Mouse (Mus musculus): ENCODE data around the gene Hoxb3. TPM values are rescaled to one million over a fixed set of nuclear protein-coding genes. Genes with fewer than 3 reads are reported as not detected.

The Hoxb3 gene
- total and polyA plus RNA-seq, 3 experiments: not detected

GRCm38 (mm10) chr11:96290705-96291355 lies 32.3 kb upstream of the Hoxb3 start:
- H3K79me2 ChIP-seq (ENCODE audit: control insufficient read depth, insufficient read depth, low read length, poor library complexity): no peaks in the 10 kb centered on the region
- H3K9me3 ChIP-seq (replicated peaks; ENCODE audit: insufficient read depth, low read length): no peaks in the 10 kb centered on the region
- H3K9ac ChIP-seq (ENCODE audit: control insufficient read depth, low read depth, low read length, poor library complexity, severe bottlenecking): no peak overlapping the region
- DNase-seq (ENCODE audit: low read depth, low spot score): no peak
- H3K27ac ChIP-seq (ENCODE audit: control insufficient read depth, low read depth, low read length): no peak overlapping the region
- H3K27me3 ChIP-seq (ENCODE audit: control insufficient read depth in 1 of 2, insufficient read depth in 2 of 2, low read length in 2 of 2): peaks cover 9% of the 10 kb centered on the region in 2 experiments
- H3K36me3 ChIP-seq (ENCODE audit: control insufficient read depth in 1 of 2, insufficient read depth in 2 of 2, low read length in 2 of 2): no peaks in the 10 kb centered on the region
- H3K4me1 ChIP-seq (ENCODE audit: control insufficient read depth in 1 of 2, insufficient read depth in 2 of 2, low read length in 2 of 2): 0 out of 4 replicates have a peak, but pooled peaks cover 0 to 4% of the 10 kb centered on the region in 2 experiments
- no peak for TF ChIP-seq E2F4 (IDR thresholded peaks at IDR 0.05; ENCODE audit: borderline replicate concordance, low read depth, low read length)
- TF ChIP-seq CHD1 (IDR thresholded peaks at IDR 0.05; ENCODE audit: low read depth, low read length): no peak
- no peak for TF ChIP-seq ZNF384 (IDR thresholded peaks at IDR 0.05; ENCODE audit: low read depth, low read length)
- TF ChIP-seq ELF1 (IDR thresholded peaks at IDR 0.05; ENCODE audit: low read depth, low read length): no peak
- TF ChIP-seq ZMIZ1 (IDR thresholded peaks at IDR 0.05; ENCODE audit: low read depth, low read length): no peak
- no peak for TF ChIP-seq USF2 (IDR thresholded peaks at IDR 0.05; ENCODE audit: borderline replicate concordance in 1 of 2, insufficient read depth in 1 of 2, low read depth in 1 of 2, low read length in 2 of 2)
- TF ChIP-seq HCFC1 (IDR thresholded peaks at IDR 0.05; ENCODE audit: low read depth, low read length): no peak
- no peak for TF ChIP-seq CTCF (IDR thresholded peaks at IDR 0.05 in 2 of 3, conservative IDR thresholded peaks at IDR 0.05 in 1 of 3; ENCODE audit: control insufficient read depth in 1 of 3, insufficient read depth in 1 of 3, low read depth in 2 of 3, low read length in 3 of 3, poor library complexity in 1 of 3, severe bottlenecking in 1 of 3)
- no peak for TF ChIP-seq TCF12 (IDR thresholded peaks at IDR 0.05; ENCODE audit: low read depth, low read length)
- no peak for TF ChIP-seq POLR2A (IDR thresholded peaks at IDR 0.05; ENCODE audit: control insufficient read depth in 1 of 2, insufficient read depth in 1 of 2, low read depth in 1 of 2, low read length in 2 of 2, poor library complexity in 1 of 2)
- TF ChIP-seq POLR2AphosphoS2 (IDR thresholded peaks at IDR 0.05; ENCODE audit: low read length): no peak
- no peak overlapping the region for H3K4me3 ChIP-seq (ENCODE audit: control insufficient read depth in 1 of 2, insufficient read depth in 1 of 2, low read depth in 2 of 2, low read length in 2 of 2)

GRCm38 (mm10) chr11:96291681-96292564 lies 31.2 kb upstream of the Hoxb3 start, which contains the start of gene Hoxb6:
TSS of gene Hoxb6 (plus strand) at chr11:96292476.
- Histone ChIP-seq H3K9ac (ENCODE audit: control insufficient read depth, low read depth, low read length, poor library complexity, severe bottlenecking) (no peak within 1 kb of the TSS), H3K4me3 (ENCODE audit: control insufficient read depth in 1 of 2, insufficient read depth in 1 of 2, low read depth in 2 of 2, low read length in 2 of 2) (no peak within 1 kb of the TSS), H3K79me2 (ENCODE audit: control insufficient read depth, insufficient read depth, low read length, poor library complexity) (no peaks in the 10 kb centered on the region), H3K4me1 (ENCODE audit: control insufficient read depth in 1 of 2, insufficient read depth in 2 of 2, low read length in 2 of 2) (0 out of 4 replicates have a peak, but pooled peaks cover 0 to 4% of the 10 kb centered on the region in 2 experiments), H3K27ac (ENCODE audit: control insufficient read depth, low read depth, low read length) (no peak within 1 kb of the TSS), H3K27me3 (ENCODE audit: control insufficient read depth in 1 of 2, insufficient read depth in 2 of 2, low read length in 2 of 2) (peaks cover 13 to 16% of the 10 kb centered on the region in 2 experiments), H3K36me3 (ENCODE audit: control insufficient read depth in 1 of 2, insufficient read depth in 2 of 2, low read length in 2 of 2) (no peaks in the 10 kb centered on the region), H3K9me3 (replicated peaks; ENCODE audit: insufficient read depth, low read length) (no peaks in the 10 kb centered on the region)
- no peak for TF ChIP-seq MAX (IDR thresholded peaks at IDR 0.05; ENCODE audit: low read length)
- TF ChIP-seq GABPA (IDR thresholded peaks at IDR 0.05; ENCODE audit: low read depth, low read length): no peak
- TF ChIP-seq NELFE (IDR thresholded peaks at IDR 0.05; ENCODE audit: low read depth, low read length): no peak
- no peak for TF ChIP-seq SIN3A (IDR thresholded peaks at IDR 0.05; ENCODE audit: low read length)
- TF ChIP-seq ZMIZ1 (IDR thresholded peaks at IDR 0.05; ENCODE audit: low read depth, low read length): no peak
- no peak for TF ChIP-seq POLR2AphosphoS2 (IDR thresholded peaks at IDR 0.05; ENCODE audit: low read length)
- TF ChIP-seq POLR2AphosphoS5 (IDR thresholded peaks at IDR 0.05; ENCODE audit: borderline replicate concordance, low read depth, low read length): no peak
- TF ChIP-seq CTCF (IDR thresholded peaks at IDR 0.05 in 2 of 3, conservative IDR thresholded peaks at IDR 0.05 in 1 of 3; ENCODE audit: control insufficient read depth in 1 of 3, insufficient read depth in 1 of 3, low read depth in 2 of 3, low read length in 3 of 3, poor library complexity in 1 of 3, severe bottlenecking in 1 of 3): no peak
- TF ChIP-seq CHD1 (IDR thresholded peaks at IDR 0.05; ENCODE audit: low read depth, low read length): no peak
- TF ChIP-seq MXI1 (IDR thresholded peaks at IDR 0.05; ENCODE audit: low read depth, low read length): no peak
- no peak for TF ChIP-seq ZKSCAN1 (IDR thresholded peaks at IDR 0.05; ENCODE audit: low read depth, low read length)
- TF ChIP-seq ZNF384 (IDR thresholded peaks at IDR 0.05; ENCODE audit: low read depth, low read length): no peak
- DNase-seq (ENCODE audit: low read depth, low spot score): no peak
